Mouse (Mus musculus): Measurements from ENCODE around the gene Sh2d2a. TPM values are rescaled to one million over a fixed set of nuclear protein-coding genes. Genes with fewer than 3 reads are reported as not detected.
"Not testable (repeated sequence)": the region's sequence is repeated elsewhere in the genome, so short reads cannot be mapped to it uniquely, and the experiment has no call there.

Sh2d2a gene
- polyA plus RNA-seq, 2 experiments = 0.04 to 0.10 TPM

- H3K4me3 ChIP-seq (ENCODE audit: insufficient read depth in 1 of 2, low read depth in 2 of 2, low read length in 2 of 2) = peak overlapping the region; percentile 24 to 87
- H3K9me3 ChIP-seq (ENCODE audit: control insufficient read depth, low read length) = no peaks in the 10 kb centered on the region; the same call in 1 of the 2 replicates
- peaks cover 3% of the 10 kb centered on the region; the same call in 1 of the 2 replicates for H3K36me3 ChIP-seq (replicated peaks; ENCODE audit: control insufficient read depth, insufficient read depth, low read depth)
- H3K27me3 ChIP-seq (ENCODE audit: control insufficient read depth, insufficient read depth, low read length) = no peaks in the 10 kb centered on the region
- H3K9ac ChIP-seq (replicated peaks) = peak overlapping the region; percentile 95
- DNase-seq (ENCODE audit: low read depth in 3 of 3, low spot score in 3 of 3) = no peak
- H3K4me2 ChIP-seq (ENCODE audit: low read depth) = peak overlapping the region; percentile 97
- peak overlapping the region; percentile 1 for H3K27ac ChIP-seq
- WGBS (ENCODE audit: insufficient replicate concordance) = 80% methylated on average over 6 of the region's 6 CpGs
- H3K4me1 ChIP-seq (replicated peaks; ENCODE audit: control insufficient read depth in 2 of 2, insufficient read depth in 2 of 2, low read length in 1 of 2) = peaks cover 15 to 19% of the 10 kb centered on the region in 2 experiments
- TF ChIP-seq CTCF (IDR thresholded peaks at IDR 0.05; ENCODE audit: low read depth) = no peak
- no peak for TF ChIP-seq EP300 (IDR thresholded peaks at IDR 0.05; ENCODE audit: low read depth)
- ATAC-seq (ENCODE audit: insufficient read depth) = no peak
Observed at GRCm38 (mm10) chr3:87886416-87886815, 39.9 kb downstream of the Sh2d2a start.

GRCm38 (mm10) chr3:87887400-87887799 is 40.8 kb downstream of the Sh2d2a start:
- H3K9ac ChIP-seq (replicated peaks); H3K36me3 ChIP-seq (replicated peaks; ENCODE audit: control insufficient read depth, insufficient read depth, low read depth); H3K4me2 ChIP-seq (ENCODE audit: low read depth); H3K27ac ChIP-seq; H3K9me3 ChIP-seq (ENCODE audit: control insufficient read depth, low read length); DNase-seq (ENCODE audit: low read depth in 3 of 3, low spot score in 3 of 3); H3K27me3 ChIP-seq (ENCODE audit: control insufficient read depth, insufficient read depth, low read length); ATAC-seq (ENCODE audit: insufficient read depth); H3K4me3 ChIP-seq (ENCODE audit: insufficient read depth in 1 of 2, low read depth in 2 of 2, low read length in 2 of 2): not testable (repeated sequence)
- WGBS (ENCODE audit: insufficient replicate concordance) = 69% methylated on average over 4 of the region's 4 CpGs
- TF ChIP-seq CTCF (IDR thresholded peaks at IDR 0.05; ENCODE audit: low read depth) = peak; percentile 51
- H3K4me1 ChIP-seq (replicated peaks; ENCODE audit: control insufficient read depth in 2 of 2, insufficient read depth in 2 of 2, low read length in 1 of 2) = peaks cover 14 to 18% of the 10 kb centered on the region in 2 experiments

DNA sequence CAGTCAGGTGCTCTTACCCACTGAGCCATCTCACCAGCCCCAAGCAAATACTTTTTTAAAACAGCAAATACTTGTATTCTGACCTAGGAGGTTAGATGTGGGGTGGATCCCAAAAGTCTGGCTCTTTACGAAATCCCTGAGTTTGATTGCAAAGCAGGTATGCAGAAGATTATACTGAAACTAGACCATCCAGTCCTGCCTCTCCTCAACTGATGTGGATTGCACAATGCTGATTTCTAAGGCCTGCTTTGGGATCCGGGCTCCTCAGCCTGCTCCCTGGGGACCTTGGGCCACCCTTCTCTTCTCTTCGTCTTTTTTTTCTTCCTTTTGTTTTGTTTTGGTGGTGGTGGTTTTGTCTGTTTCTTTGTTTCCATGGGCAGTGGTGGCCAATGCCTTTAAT is 44.9 kb downstream of the Sh2d2a start:
- H3K4me1 ChIP-seq (replicated peaks; ENCODE audit: control insufficient read depth in 2 of 2, insufficient read depth in 2 of 2, low read length in 1 of 2) = peaks cover 11 to 13% of the 10 kb centered on the region in 2 experiments
- no peak overlapping the region for H3K4me2 ChIP-seq (ENCODE audit: low read depth)
- no peak overlapping the region for H3K27ac ChIP-seq
- H3K9me3 ChIP-seq (ENCODE audit: control insufficient read depth, low read length) = no peaks in the 10 kb centered on the region; the same call in 1 of the 2 replicates
- H3K9ac ChIP-seq (replicated peaks) = no peak overlapping the region
- ATAC-seq (ENCODE audit: insufficient read depth) (no peak), DNase-seq (ENCODE audit: low read depth in 3 of 3, low spot score in 3 of 3) (no peak)
- no peaks in the 10 kb centered on the region for H3K27me3 ChIP-seq (ENCODE audit: control insufficient read depth, insufficient read depth, low read length)
- H3K4me3 ChIP-seq (ENCODE audit: insufficient read depth in 1 of 2, low read depth in 2 of 2, low read length in 2 of 2) = no peak overlapping the region
- no peak for TF ChIP-seq EP300 (IDR thresholded peaks at IDR 0.05; ENCODE audit: low read depth)
- TF ChIP-seq CTCF (IDR thresholded peaks at IDR 0.05; ENCODE audit: low read depth) = no peak
- 77% methylated on average over 3 of the region's 3 CpGs for WGBS (ENCODE audit: insufficient replicate concordance)
- no peaks in the 10 kb centered on the region for H3K36me3 ChIP-seq (replicated peaks; ENCODE audit: control insufficient read depth, insufficient read depth, low read depth)

- Histone ChIP-seq H3K27ac (peak overlapping the region; percentile 5), H3K4me2 (ENCODE audit: low read depth) (no peak overlapping the region), H3K36me3 (replicated peaks; ENCODE audit: control insufficient read depth, insufficient read depth, low read depth) (no peaks in the 10 kb centered on the region), H3K9me3 (ENCODE audit: control insufficient read depth, low read length) (no peaks in the 10 kb centered on the region), H3K4me1 (replicated peaks; ENCODE audit: control insufficient read depth in 2 of 2, insufficient read depth in 2 of 2, low read length in 1 of 2) (peaks cover 11 to 13% of the 10 kb centered on the region in 2 experiments), H3K27me3 (ENCODE audit: control insufficient read depth, insufficient read depth, low read length) (no peaks in the 10 kb centered on the region), H3K4me3 (ENCODE audit: insufficient read depth in 1 of 2, low read depth in 2 of 2, low read length in 2 of 2) (no peak overlapping the region), H3K9ac (replicated peaks) (no peak overlapping the region)
- TF ChIP-seq CTCF (IDR thresholded peaks at IDR 0.05; ENCODE audit: low read depth) (no peak), EP300 (IDR thresholded peaks at IDR 0.05; ENCODE audit: low read depth) (no peak)
- DNase-seq (ENCODE audit: low read depth in 3 of 3, low spot score in 3 of 3) = no peak
- peak; percentile 60; the same call in 1 of the 2 replicates for ATAC-seq (ENCODE audit: insufficient read depth)
- WGBS (ENCODE audit: insufficient replicate concordance) = 68% methylated on average over 3 of the region's 3 CpGs
Observed at GRCm38 (mm10) chr3:87893367-87893905, 46.9 kb downstream of the Sh2d2a start.

DNA sequence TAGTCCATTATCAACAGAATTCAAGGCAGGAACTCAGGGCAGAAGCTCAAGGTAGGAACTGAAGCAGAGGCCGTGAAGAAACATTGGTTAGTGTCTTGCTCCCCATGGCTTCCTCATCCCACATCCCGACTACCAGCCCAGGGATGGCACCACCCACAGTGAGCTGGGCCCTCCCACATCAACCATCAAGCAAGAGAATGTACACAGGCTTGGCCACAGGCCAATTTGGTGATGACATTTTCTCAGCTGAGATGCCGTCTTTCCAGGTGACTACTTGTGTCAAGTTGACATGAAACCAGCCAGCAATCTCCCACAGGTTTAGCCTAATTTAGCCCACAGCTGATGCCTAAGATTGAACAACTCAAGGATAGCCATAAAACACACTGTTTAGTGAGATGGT is 52.7 kb downstream of the Sh2d2a start:
- Histone ChIP-seq H3K27me3 (ENCODE audit: control insufficient read depth, insufficient read depth, low read length) (no peaks in the 10 kb centered on the region), H3K36me3 (replicated peaks; ENCODE audit: control insufficient read depth, insufficient read depth, low read depth) (no peaks in the 10 kb centered on the region), H3K4me3 (ENCODE audit: insufficient read depth in 1 of 2, low read depth in 2 of 2, low read length in 2 of 2) (no peak overlapping the region), H3K9me3 (ENCODE audit: control insufficient read depth, low read length) (no peaks in the 10 kb centered on the region), H3K9ac (replicated peaks) (no peak overlapping the region), H3K4me1 (replicated peaks; ENCODE audit: control insufficient read depth in 2 of 2, insufficient read depth in 2 of 2, low read length in 1 of 2) (peaks cover 29 to 30% of the 10 kb centered on the region in 2 experiments), H3K4me2 (ENCODE audit: low read depth) (no peak overlapping the region), H3K27ac (peak overlapping the region; percentile 2; the same call in 1 of the 2 replicates)
- DNase-seq (ENCODE audit: low read depth in 3 of 3, low spot score in 3 of 3) = no peak
- TF ChIP-seq CTCF (IDR thresholded peaks at IDR 0.05; ENCODE audit: low read depth) (no peak), EP300 (IDR thresholded peaks at IDR 0.05; ENCODE audit: low read depth) (no peak)
- 74% methylated on average over 3 of the region's 3 CpGs for WGBS (ENCODE audit: insufficient replicate concordance)
- ATAC-seq (ENCODE audit: insufficient read depth) = no peak

Data from liver, embryonic 14.5 days (tissue).